Mouse (Mus musculus): Measurements from ENCODE around the gene Ppil4.

The Ppil4 gene

DNA sequence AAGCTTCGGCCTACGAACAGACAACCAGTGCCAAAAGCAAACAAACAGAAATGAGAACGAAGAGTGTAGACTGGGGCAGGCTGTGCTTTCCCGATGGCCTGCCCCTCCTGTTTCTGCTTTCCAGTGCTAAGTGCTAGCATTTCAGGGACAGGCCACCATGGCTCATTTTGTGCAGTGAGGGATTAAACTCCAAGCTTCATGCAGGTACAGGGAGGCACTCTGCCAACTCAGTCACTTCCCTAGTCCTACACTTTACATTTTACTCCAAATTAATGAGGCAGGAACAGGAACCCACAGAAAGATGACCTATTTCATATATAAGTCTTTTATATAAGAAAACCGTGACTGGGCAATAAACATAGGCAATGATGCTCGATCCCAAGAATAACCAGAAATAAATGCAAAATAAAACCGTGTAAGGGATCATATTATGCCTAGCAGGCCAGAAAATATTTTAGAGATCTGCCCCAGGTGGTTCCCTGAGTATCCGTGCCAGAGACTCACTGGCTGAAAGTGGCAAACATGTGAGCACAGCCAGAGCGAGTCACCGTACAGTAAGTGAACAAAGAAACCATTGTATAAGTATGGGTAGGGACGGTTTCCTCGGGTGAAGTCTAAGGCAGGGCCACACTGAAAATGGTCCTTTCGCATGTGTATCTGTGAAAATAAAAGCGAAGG lies 68.7 kb downstream of the Ppil4 start:
- DNase-seq (ENCODE audit: low read depth, low spot score) = no peak

DNA sequence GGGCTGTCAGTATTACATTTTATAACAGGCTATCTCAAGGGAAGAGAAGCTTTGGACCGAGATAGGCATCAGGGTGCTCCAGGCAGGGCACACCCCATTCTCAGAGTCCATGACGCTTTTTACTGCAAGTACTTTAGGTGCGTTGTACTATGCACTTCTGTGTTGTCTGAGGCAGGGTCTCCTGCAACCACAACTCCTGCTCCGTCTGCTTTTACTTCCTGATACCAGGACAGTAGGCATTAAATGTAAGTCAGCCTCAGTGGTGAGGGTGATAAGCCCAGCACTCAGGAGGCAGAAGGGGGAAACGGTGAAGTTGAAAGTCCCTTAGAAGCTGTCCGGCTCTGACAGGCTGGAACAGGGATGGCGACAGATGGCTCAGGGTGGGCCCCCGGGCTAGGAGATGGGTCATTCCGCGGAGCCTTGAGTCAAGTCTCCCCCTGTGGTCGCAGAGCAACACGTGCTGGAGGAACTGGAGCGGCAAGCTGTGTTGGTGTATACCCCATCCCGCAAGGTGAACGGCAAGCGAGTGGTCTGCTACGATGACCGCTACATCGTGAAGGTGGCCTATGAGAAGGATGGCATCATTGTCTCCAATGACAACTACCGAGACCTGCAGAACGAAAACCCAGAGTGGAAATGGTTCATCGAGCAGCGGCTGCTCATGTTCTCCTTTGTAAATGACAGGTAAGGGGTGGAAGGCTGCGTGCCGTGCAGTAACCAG lies 69.4 kb downstream of the Ppil4 start:
- DNase-seq (ENCODE audit: low read depth, low spot score) = no peak

DNA sequence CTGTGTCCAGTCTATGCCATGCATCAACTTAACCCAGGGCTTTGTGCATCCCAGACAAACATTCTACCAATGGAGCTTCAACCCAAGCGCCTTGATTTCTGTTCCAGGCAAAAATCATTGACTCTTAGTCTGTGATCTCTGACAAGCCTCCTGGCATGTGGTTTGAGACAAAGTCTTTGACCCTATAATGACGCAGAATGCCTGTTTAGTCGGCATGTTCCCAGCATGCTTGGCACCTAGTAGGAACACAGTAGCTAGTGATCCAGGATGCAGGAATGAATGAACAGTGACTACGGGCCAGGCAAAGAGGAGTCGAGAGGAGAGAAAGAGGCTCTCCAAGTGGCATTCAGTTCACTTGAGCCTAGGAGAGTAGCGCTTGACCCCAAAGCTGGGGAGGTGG lies 70.7 kb downstream of the Ppil4 start:
- DNase-seq (ENCODE audit: low read depth, low spot score) = no peak

DNA sequence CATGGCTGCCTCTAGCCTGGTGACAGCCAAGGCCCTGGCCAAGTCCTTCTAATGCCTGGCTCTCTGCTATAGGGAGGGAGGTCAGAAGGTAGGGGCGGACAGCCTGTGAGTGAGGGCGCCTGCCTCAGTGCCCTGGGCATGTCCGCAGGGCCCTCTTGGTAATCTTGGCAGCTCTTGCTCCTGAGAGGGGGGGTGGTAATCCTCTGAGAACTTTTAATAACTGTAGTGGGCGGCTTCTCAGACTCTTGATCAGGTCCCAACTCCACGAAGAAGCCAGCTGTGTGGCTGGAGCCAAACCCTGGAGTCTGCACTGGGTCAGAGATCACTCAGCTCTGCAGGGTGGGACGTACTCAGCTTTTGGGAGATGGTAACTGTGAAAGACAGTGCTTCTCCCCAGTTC lies 71.5 kb downstream of the Ppil4 start:
- DNase-seq (ENCODE audit: low read depth, low spot score) = no peak

DNA sequence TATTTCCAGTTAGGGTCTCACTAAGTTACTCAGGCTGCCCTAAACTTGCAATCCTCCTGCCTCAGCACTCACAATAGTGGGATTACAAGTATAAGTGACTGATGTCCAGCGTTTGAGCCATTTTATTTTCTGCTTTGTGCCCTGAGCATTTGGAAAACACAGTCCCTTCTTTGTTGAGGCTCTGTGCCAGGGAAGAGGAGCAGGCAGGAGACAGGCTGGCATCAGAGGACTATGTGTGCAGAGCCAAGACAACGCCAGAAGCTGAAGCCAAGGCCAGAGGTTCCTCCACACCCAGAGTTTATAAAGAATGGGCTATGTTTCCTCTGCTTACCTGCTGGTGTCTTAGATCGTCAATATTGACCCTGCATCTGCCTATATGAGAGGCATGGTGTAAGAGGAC lies 72.1 kb downstream of the Ppil4 start:
- no peak for DNase-seq (ENCODE audit: low read depth, low spot score)

DNA sequence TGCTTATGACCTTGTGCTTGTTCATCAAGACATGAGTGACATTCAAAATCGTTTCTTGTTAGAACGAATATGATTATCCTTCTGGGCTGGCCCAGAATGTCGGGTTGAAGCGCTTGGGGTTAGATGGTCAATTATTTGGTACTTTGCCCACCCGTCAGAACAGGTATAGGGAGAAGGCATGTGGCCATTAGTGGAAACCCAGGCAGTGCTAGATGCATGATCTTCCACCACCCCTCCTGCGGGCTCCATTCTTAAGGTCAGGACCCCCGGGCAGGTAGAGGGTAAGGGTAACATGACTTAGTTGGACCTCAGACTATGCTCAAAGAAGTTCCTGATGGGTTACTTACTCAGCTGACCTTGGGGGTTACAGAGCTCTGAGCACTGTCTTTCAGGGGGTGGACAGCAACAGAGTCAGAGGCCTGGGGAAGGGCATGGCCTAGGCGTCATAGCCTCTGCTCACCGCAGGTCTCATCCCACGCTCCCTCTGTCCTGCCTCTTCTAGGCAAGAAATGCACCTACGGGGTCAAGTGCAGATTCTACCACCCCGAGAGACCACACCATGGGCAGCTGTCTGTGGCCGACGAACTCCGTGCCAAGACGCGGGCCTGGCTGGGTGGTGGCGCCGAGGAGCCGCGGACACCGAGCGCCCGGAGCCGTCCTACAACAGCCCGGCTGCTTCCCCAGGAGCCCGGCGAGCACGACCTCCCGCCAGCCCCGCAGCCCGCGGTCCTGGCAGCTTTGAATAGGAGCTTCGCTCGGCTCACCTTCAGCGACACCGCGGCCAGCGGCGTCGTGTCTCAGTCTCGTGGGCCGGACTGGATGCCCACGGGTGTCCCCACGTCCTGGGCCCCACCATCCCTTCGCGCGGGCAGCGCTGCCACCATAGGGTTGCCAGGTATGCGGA lies 74.3 kb downstream of the Ppil4 start:
- no peak for DNase-seq (ENCODE audit: low read depth, low spot score)

DNA sequence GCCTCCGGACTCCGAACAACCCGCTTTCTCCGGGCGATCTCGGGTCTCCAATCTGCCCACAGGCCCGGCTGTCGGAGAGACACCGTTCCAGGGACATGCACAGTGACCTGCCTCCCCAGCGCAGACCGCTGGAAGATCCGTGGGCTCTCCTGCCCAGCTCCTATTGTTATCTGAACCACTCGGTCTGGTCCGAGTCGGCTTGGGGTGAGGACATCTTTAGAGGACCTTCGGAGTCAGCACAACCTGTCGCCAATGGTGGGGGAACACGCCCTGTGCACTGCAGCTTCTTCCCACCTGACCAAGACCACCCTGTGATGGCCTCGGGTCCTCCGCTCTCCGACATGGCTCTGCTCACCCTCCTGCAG lies 75.0 kb downstream of the Ppil4 start:
- DNase-seq (ENCODE audit: low read depth, low spot score) = no peak

DNA sequence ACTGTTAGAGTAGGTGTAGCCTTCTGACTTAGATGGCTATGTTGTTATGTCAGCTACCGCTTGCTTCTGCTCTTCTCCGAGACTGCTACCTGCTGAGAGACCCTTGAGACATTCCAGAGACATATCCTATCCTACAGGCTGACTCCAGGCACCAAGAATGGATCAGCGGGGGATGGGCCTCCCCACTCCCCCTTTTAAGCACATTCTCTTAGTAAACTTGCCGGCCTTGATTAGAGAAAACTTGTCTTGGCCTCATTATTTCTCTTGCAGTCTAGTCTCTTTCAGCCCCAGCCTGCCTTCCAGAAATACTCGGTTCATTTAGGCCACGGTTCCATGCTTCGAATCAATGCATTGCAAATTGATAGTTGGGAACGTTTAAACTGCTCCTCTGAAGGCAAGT lies 77.1 kb downstream of the Ppil4 start:
- no peak for DNase-seq (ENCODE audit: low read depth, low spot score)

DNA sequence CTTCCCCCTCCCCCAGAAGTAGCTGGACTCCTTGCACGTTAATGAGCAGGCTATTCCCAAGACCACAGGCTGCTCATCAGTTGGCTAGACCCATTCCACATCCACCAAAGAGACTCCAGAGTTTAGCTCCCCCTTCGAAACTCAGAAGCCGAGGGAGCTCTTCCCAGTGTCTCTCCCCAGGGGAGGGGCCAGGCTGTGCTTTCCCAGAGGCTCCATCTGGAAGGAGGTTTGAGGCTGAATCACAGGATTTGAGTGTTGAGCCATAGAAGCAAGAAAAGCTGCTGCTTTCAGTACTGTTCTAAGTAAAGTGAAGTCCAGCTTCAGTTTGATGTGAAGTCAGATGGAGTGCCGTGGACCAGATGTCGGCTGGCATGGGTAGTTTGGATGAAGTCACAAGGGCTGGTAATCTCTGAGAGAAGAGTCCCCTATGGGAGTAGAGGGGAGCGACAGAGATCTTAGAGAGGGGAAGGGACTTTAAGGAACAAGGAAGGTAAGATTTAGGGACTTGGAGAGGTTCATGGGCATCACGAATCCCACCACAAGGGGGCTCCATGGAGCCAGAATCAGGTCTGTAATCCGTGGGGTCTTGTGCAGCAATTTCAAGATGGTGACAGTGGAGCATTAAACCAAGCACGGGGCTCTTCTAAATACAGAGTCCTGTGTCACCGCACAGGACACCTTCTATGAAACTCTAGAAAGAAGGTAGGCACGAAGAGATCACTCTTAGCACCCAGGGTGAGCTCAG lies 78.1 kb downstream of the Ppil4 start:
- DNase-seq (ENCODE audit: low read depth, low spot score) = peak; percentile 59

DNA sequence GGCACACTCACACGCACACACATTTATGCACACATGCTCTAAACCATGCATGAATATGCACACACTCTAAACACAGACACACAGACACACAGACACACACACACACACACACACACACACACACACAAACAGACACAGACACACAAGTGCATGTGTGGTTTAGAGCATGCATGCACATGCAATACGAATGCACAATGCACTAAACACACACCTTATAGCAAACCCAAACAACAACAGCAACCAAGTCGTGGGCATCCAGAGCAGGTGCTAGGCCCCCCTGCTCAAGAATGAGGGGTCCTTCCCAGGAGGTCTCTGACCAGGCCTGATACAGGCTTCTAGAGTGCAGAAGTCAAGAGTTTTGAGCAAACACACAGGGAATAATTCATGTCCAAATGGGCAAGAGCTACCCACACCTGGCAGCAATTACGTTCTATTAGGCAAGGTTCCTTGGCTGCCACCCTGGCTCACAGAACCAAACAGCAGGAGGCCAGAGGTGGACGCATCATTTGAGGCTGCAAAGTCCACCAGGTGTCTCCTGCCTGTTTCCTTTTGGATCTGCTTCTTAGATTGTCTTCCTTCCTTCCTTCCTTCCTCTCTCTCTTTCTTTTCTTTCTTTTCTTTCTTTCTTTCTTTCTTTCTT lies 78.8 kb downstream of the Ppil4 start:
- DNase-seq (ENCODE audit: low read depth, low spot score) = no peak

Data from CD4-positive helper T cell, adult 2 months (primary cell).